Mouse (Mus musculus) bone marrow macrophage, adult 2 months (primary cell): ENCODE measurements around the gene Ror2.

ENCODE experiments used
- CTCF ChIP-seq: IDR thresholded peaks from 2 replicates; pipeline ENCODE4 v1.5.1; 2012; ENCODE audit warnings: low read depth, mild to moderate bottlenecking, low read length, moderate library complexity
- POLR2A ChIP-seq: IDR thresholded peaks from 2 replicates; pipeline ENCODE4 v1.6.1; 2012; ENCODE audit warnings: mild to moderate bottlenecking, low read depth, low read length, borderline replicate concordance

DNA sequence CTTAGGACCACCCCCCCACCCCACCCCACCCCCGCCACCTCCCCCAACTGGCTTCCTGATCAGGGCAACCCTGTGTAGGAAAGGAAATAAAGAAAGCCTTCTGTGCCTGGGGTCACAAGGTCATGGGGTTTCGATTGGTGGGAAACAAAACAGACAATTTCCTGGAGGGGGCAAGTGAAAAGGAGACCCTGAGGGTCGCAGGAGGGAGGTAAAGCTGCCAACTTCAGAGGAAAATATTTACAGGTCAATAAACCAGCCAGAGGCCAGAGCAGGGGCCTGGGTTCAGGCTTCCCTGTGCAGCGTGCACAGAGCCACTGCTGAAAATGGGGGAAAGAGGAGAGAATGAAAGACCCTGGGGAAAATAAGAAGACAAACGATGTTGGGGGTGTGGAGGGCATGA, 142.8 kb downstream of the Ror2 start:
- TF ChIP-seq CTCF (no peak), POLR2A (no peak)
